Mouse (Mus musculus) urinary bladder, postnatal 14 days (tissue): ENCODE data around the gene Maml1.

Experiments
- DNase-seq: peaks from one replicate; pipeline ENCODE4 v3.0.0; 2021; ENCODE audit warnings: low spot score

Maml1 gene

DNA sequence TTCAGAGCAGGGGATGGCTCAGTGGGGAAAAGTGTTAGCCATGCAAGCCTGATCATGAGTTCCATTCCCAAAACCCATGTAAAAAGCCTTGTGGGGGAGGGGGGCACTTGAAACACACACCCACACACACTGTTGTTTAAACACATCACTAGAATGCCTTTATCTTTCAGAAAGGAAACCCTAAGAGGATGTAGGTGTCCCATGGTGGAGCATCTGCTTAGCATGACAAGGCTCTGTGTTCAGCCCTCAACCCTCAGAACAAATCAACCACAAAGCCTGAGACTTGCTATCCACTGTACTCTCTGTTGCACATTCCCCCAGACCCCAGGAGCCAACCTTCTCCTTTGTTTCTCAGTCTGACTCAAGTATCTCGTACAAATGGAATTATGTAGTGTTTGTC is 12.1 kb downstream of the Maml1 start:
- DNase-seq = no peak

DNA sequence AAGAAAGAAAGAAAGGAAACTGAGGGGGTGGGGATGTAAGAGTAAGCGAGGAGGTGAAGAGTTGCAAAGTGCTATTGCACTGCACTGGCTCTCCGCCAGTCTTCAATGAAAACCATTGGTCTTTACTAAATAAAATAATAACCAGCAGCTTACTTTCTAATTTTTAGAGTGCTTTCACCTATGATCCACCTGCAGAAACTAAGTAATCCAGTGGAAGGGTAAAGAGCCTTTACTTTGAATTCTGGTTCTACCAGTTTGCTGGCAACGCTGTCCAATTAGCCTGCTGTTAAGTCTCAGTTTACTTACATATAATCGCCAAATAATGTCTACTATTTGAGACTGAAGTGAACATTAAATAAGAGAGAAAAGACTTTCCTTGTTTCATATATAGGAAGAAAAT is 13.1 kb downstream of the Maml1 start:
- no peak for DNase-seq

- DNase-seq = no peak
Observed at GRCm38 (mm10) chr11:50277706-50278105, 14.4 kb downstream of the Maml1 start.

DNA sequence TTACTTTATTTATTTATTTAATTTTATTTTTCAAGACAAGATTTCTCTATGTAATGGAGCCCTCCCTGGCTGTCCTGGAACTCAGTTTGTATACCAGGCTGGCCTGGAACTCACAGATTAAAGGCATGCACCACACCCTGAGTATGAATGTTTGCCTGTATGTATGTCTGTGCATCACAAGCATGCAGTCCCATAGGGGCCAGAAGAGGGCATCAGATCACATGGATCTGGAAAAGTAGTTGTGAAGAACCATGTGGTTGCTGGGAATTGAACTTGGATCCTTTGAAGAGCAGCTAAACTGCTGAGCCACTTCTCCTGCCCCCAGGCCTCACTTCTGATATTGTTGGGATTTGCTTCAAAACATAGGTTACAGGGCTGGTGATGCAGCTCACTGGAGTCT is 15.1 kb downstream of the Maml1 start:
- no peak for DNase-seq

GRCm38 (mm10) chr11:50275568-50276151 is 16.5 kb downstream of the Maml1 start:
- DNase-seq = peak; percentile 29

- DNase-seq = no peak
Observed at GRCm38 (mm10) chr11:50275077-50275476, 17.0 kb downstream of the Maml1 start.

GRCm38 (mm10) chr11:50272819-50273218 is 19.3 kb downstream of the Maml1 start:
- no peak for DNase-seq

GRCm38 (mm10) chr11:50269885-50270284 is 22.2 kb downstream of the Maml1 start:
- no peak for DNase-seq

DNA sequence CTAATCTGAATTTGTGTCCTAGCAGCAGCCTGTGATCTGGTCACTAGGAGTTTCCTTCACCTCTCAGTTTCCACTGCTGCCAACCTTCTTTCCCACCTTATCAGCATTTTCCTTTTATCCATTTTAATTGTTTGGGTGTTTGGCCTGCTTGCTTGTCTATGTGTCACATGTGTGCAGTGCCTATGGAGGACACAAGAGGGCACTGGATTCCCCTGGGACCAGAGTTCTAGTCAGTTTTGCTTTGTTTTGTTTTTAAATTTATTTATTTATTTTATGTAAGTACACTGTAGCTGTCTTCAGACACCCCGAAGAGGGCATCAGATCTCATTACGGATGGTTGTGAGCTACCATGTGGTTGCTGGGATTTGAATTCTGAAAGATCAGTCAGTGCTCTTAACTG is 22.9 kb downstream of the Maml1 start:
- DNase-seq = no peak

DNA sequence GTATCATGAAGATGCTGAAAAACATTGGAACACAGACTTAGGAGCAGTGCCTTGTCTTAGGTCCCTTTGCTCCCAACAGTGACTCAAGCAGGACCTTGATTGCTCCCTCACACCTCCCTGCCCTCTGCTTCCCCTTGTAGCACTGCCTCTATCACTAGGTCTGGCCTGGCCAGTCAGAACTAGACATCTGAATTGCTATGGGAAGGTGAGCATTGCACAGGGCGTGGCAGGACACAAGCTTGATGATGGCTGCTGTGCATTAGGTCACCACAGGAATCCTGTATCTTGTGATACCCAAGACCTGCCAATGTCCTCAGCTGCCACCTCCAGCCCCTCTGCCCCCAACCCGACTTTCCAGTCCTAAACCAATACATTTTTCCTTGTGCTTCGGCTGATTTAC is 25.1 kb downstream of the Maml1 start:
- no peak for DNase-seq

DNA sequence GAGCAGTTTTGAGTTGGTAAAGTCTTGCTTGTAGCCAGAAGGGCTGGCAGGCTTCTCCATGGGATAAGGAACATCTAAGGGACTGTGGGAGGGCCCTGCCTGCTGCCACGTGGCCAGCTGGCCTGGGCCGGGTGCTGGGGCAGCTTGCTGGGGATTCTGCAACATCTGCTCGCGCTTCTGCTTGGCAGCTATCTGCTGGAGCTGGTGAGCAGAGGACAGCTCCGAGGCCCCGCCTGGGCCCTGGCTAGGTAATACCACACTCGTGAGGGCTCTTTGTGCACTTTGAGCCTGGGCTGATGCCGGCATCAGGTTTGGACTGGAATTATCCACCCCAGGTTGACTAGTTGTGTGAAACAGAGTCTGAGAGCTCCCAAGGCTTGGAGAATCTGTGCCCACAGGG is 26.2 kb downstream of the Maml1 start:
- DNase-seq = no peak

- DNase-seq = no peak
Observed at GRCm38 (mm10) chr11:50263198-50263597, 28.9 kb downstream of the Maml1 start.

DNA sequence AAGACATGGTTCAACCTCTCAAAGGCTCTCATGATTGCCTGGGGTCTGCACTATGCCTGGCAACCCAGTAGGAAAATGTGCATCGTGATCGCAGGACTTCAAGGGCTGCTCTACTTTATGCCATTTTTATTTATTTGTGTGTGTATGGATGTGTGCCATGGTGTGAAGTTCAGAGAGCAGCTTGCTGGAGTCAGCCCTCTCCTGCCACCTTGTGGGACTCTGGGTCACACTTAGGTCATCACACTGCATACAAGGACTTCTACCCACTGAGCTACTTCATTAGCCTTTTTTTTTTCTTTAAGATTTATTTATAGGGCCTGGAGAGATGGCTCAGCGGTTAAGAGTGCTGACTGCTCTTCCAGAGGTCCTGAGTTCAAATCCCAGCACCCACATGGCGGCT is 30.1 kb downstream of the Maml1 start:
- DNase-seq = no peak

DNA sequence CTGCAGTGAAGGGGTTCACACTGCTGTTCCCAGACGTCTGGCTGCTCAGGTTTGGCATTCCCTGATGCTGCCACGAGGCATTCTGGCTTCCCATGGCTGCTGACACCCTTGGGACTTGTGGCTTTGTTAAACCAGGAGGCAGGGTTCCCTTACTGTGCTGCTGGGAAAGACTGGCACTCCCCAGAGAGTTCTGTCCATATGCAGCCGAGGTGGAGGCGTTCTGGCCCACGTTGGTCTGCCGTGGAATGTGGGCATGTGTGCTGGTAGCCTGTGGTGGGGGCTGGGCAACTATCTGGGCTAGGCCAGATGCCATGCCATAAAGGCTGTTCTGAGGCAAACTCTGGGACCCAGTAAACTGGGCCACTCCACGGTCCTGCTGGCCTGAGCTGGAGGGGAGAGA is 33.8 kb downstream of the Maml1 start:
- no peak for DNase-seq

- no peak for DNase-seq
Observed at GRCm38 (mm10) chr11:50256615-50257014, 35.5 kb downstream of the Maml1 start.

- DNase-seq = peak; percentile 31
Observed at GRCm38 (mm10) chr11:50254010-50254580, 38.0 kb downstream of the Maml1 start.

DNA sequence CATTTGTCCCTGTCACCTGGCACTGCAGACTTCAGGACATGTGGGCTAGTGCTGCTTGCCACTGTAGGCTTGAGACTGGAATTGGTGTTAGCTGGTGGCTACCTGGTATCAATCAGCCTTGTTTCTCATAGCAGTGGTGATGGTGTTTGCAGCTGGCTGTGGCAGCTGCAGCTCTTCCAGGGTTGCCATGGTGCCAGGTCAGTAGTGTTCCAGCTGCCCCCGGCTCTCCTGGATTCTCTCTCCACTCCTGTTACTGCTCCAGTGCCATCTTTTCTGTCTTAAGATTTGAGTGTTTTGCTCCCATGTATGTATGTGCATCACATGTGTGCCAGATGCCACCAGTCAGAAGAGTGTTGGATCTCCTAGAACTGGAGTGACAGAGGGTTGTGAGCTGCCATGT is 38.7 kb downstream of the Maml1 start:
- DNase-seq = no peak

- no peak for DNase-seq
Observed at GRCm38 (mm10) chr11:50252684-50253265, 39.3 kb downstream of the Maml1 start.

DNA sequence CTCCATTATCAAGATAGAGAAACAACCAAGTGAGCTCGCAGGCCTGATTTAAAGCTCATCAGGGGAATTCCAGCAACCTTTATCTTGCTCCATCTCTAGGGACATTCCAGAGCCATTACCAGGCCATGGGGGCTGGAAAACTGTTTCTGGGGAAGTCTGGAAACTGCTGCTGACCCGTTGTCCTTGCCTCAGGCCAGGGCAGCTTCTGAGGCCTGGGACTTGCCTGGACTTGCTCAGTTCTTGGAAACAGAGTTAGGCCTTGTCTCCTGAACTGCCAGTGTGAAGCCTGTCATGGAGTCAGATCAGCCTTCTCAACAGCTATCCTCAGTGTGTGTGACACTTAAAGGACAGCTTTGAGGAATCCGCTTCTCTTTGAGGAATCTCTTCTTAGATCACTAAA is 39.9 kb downstream of the Maml1 start:
- DNase-seq = peak; percentile 58

GRCm38 (mm10) chr11:50248473-50249171 is 43.5 kb downstream of the Maml1 start:
- DNase-seq = no peak

GRCm38 (mm10) chr11:50245269-50245668 is 46.8 kb downstream of the Maml1 start:
- no peak for DNase-seq

DNA sequence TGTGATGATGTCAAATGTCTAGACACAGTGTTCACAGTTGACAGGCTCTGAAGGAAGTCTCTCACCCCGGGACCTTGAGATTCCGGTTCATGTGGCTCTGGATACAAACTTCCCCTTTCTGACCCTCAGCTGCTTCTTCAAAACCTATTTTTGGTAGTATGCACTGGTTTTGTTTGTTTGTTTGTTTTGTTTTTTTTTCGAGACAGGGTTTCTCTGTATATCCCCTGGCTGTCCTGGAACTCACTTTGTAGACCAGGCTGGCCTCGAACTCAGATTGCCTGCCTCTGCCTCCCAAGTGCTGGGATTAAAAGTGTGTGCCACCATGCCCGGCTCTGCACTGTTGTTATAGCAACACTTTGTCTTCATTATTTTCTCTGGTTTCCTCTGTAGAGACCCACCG is 48.2 kb downstream of the Maml1 start:
- DNase-seq = no peak

DNA sequence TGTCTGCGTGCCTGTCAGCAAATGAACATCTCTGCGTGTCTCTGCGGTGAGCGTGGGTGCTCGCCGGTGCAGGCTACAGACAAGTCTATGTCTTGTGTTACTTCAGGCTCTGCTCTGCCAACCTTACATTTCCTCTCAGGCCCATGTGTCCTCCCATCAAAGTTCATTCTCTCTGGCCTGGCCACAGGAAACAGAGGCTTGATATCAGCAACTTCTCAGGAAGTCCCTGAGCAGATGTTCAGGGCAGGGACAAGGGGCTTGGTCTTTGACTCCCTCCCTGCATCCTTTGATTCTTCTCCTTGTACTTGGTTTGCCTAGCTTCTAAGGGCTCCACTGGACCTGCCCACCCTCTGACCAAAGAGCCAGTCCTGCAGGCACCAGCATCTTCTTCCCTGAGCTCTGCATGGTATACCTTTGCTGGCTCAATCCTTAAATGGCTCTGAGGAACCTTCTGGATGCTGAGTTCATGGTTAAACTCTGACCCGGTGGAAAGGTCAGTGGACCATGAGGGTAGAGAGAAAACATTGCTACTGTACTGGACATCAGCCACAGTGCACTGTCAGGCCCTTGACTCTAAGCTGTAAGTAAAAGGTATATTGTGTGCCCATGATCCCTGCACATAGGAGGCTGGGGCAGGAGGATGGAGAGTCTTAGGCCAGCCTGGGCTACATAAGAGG is 51.7 kb downstream of the Maml1 start:
- no peak for DNase-seq
